ENCODE assay signal across 12 mouse cellular contexts in genomic region chr9:121333559-121333958, GRCm38 (mm10). TPM values are rescaled to one million over a fixed set of nuclear protein-coding genes. Genes with fewer than 3 reads are reported as not detected.
DNase-seq lines count a peak whose midpoint lies in the region; ATAC-seq lines count a peak whose summit lies in the region.
"Had no signal": no experiment of that assay in that cellular context is flagged by ENCODE, and none has a peak within 500 bp of the region (broad histone marks: within the 10 kb centered on the region; RNA-seq: fewer than 3 reads in every experiment).

No protein-coding gene starts in this region.

- no peak overlapping the region for H3K4me2 ChIP-seq in kidney, embryonic 15.5 days
- no peak overlapping the region for H3K4me2 ChIP-seq in kidney, embryonic 14.5 days (replicated peaks; ENCODE audit: low read depth, low read length)
- H3K4me2 ChIP-seq in forebrain, embryonic 11.5 days (ENCODE audit: low read depth, low read length, severe bottlenecking) = no peak overlapping the region
- H3K4me2 ChIP-seq in hindbrain, embryonic 13.5 days = no peak overlapping the region
- no peak overlapping the region for H3K4me2 ChIP-seq in neural tube, embryonic 13.5 days
- H3K4me2 ChIP-seq: limb, embryonic 15.5 days had no signal

- H3K9ac ChIP-seq in kidney, embryonic 15.5 days = no peak overlapping the region
- no peak overlapping the region for H3K9ac ChIP-seq in kidney, embryonic 14.5 days (ENCODE audit: low read depth, low read length)
- H3K9ac ChIP-seq in forebrain, embryonic 11.5 days (ENCODE audit: low read length) = peak overlapping the region; percentile 41
- H3K9ac ChIP-seq in hindbrain, embryonic 13.5 days = no peak overlapping the region
- no peak overlapping the region; the same call in 1 of the 2 replicates for H3K9ac ChIP-seq in neural tube, embryonic 13.5 days
- H3K9ac ChIP-seq: limb, embryonic 15.5 days had no signal

- no peaks in the 10 kb centered on the region for H3K9me3 ChIP-seq in kidney, embryonic 15.5 days (replicated peaks)
- H3K9me3 ChIP-seq in kidney, embryonic 14.5 days (ENCODE audit: control insufficient read depth, low read length) = no peaks in the 10 kb centered on the region
- no peaks in the 10 kb centered on the region for H3K9me3 ChIP-seq in forebrain, embryonic 11.5 days (ENCODE audit: control insufficient read depth, low read length)
- no peaks in the 10 kb centered on the region for H3K9me3 ChIP-seq in hindbrain, embryonic 13.5 days
- H3K9me3 ChIP-seq in neural tube, embryonic 13.5 days = no peaks in the 10 kb centered on the region
- H3K9me3 ChIP-seq: limb, embryonic 15.5 days had no signal

- H3K27ac ChIP-seq in kidney, embryonic 15.5 days = 0 out of 2 replicates have a peak overlapping the region, but pooled peaks have one; percentile 42
- no peak overlapping the region for H3K27ac ChIP-seq in kidney, embryonic 14.5 days (ENCODE audit: low read depth, low read length)
- peak overlapping the region; percentile 94 for H3K27ac ChIP-seq in forebrain, embryonic 11.5 days (ENCODE audit: low read depth, low read length)
- peak overlapping the region; percentile 89 for H3K27ac ChIP-seq in hindbrain, embryonic 13.5 days
- peak overlapping the region; percentile 90 for H3K27ac ChIP-seq in neural tube, embryonic 13.5 days (replicated peaks)
- H3K27ac ChIP-seq: limb, embryonic 15.5 days had no signal

- H3K4me1 ChIP-seq in kidney, embryonic 15.5 days = peaks cover 71% of the 10 kb centered on the region
- peaks cover 45% of the 10 kb centered on the region for H3K4me1 ChIP-seq in kidney, embryonic 14.5 days (ENCODE audit: control insufficient read depth, insufficient read depth, low read length)
- peaks cover 41% of the 10 kb centered on the region for H3K4me1 ChIP-seq in forebrain, embryonic 11.5 days (replicated peaks; ENCODE audit: control insufficient read depth, insufficient read depth, low read length)
- peaks cover 84% of the 10 kb centered on the region for H3K4me1 ChIP-seq in hindbrain, embryonic 13.5 days (replicated peaks)
- peaks cover 94% of the 10 kb centered on the region for H3K4me1 ChIP-seq in neural tube, embryonic 13.5 days (replicated peaks)

- no peak for DNase-seq in forebrain, embryonic 11.5 days (ENCODE audit: low spot score)
- DNase-seq in urinary bladder, postnatal 4 days (ENCODE audit: low spot score in 2 of 2) = no peak
- no peak for DNase-seq in urinary bladder, postnatal 25 days (ENCODE audit: low spot score)
- DNase-seq: cerebellum, postnatal 36 days; layer of hippocampus, adult 9-11 months; lung, postnatal 10 days had no signal

- ATAC-seq in kidney, embryonic 15.5 days (replicated peaks; ENCODE audit: low FRiP score) = no peak
- no peak for ATAC-seq in kidney, embryonic 14.5 days (ENCODE audit: low FRiP score, low TSS enrichment)
- no peak for ATAC-seq in forebrain, embryonic 11.5 days (replicated peaks; ENCODE audit: low FRiP score)
- no peak for ATAC-seq in hindbrain, embryonic 13.5 days (ENCODE audit: low FRiP score)
- ATAC-seq in neural tube, embryonic 13.5 days (ENCODE audit: low read depth) = no peak
- no peak for ATAC-seq in erythroblast, adult 5-6 weeks (replicated peaks; ENCODE audit: low FRiP score, poor library complexity, severe bottlenecking)

- no peaks in the 10 kb centered on the region for H3K27me3 ChIP-seq in kidney, embryonic 15.5 days
- H3K27me3 ChIP-seq in kidney, embryonic 14.5 days (ENCODE audit: control insufficient read depth, insufficient read depth, low read length) = no peaks in the 10 kb centered on the region
- H3K27me3 ChIP-seq in forebrain, embryonic 11.5 days (ENCODE audit: control insufficient read depth, insufficient read depth, low read length) = no peaks in the 10 kb centered on the region
- no peaks in the 10 kb centered on the region for H3K27me3 ChIP-seq in hindbrain, embryonic 13.5 days
- no peaks in the 10 kb centered on the region for H3K27me3 ChIP-seq in neural tube, embryonic 13.5 days
- H3K27me3 ChIP-seq: limb, embryonic 15.5 days had no signal

- H3K4me3 ChIP-seq in kidney, embryonic 15.5 days (replicated peaks) = no peak overlapping the region
- no peak overlapping the region for H3K4me3 ChIP-seq in kidney, embryonic 14.5 days (ENCODE audit: low read length)
- no peak overlapping the region for H3K4me3 ChIP-seq in forebrain, embryonic 11.5 days (ENCODE audit: low read depth, low read length)
- H3K4me3 ChIP-seq in hindbrain, embryonic 13.5 days = no peak overlapping the region
- H3K4me3 ChIP-seq in neural tube, embryonic 13.5 days = no peak overlapping the region
- H3K4me3 ChIP-seq: limb, embryonic 15.5 days had no signal

- peaks cover 1% of the 10 kb centered on the region for H3K36me3 ChIP-seq in kidney, embryonic 15.5 days
- no peaks in the 10 kb centered on the region for H3K36me3 ChIP-seq in kidney, embryonic 14.5 days (ENCODE audit: control insufficient read depth, insufficient read depth, low read length)
- H3K36me3 ChIP-seq in forebrain, embryonic 11.5 days (ENCODE audit: control insufficient read depth, insufficient read depth, low read length) = peaks cover under 1% of the 10 kb centered on the region; the same call in 1 of the 2 replicates
- H3K36me3 ChIP-seq in hindbrain, embryonic 13.5 days = 0 out of 2 replicates have a peak, but pooled peaks cover 2% of the 10 kb centered on the region
- peaks cover 2% of the 10 kb centered on the region; the same call in 1 of the 2 replicates for H3K36me3 ChIP-seq in neural tube, embryonic 13.5 days

- 86% methylated on average over 5 of the region's 5 CpGs for WGBS in kidney, embryonic 15.5 days
- 85% methylated on average over 5 of the region's 5 CpGs for WGBS in kidney, embryonic 14.5 days
- WGBS in forebrain, embryonic 11.5 days = 76% methylated on average over 5 of the region's 5 CpGs
- WGBS in hindbrain, embryonic 13.5 days = 74% methylated on average over 5 of the region's 5 CpGs
- WGBS in neural tube, embryonic 13.5 days = 77% methylated on average over 5 of the region's 5 CpGs

RNA-seq across cellular contexts. Expression of gene Trak1, which starts 36.3 kb away (rescaled TPM):
- 15.1 and 18.7 TPM in 2 replicates for polyA plus RNA-seq in kidney, embryonic 15.5 days (2015; fragmentation: Nextera tagmentation; extraction: Ambion mirVana)
- 10.8 and 15.4 TPM in 2 replicates for polyA plus RNA-seq in kidney, embryonic 14.5 days (2014; fragmentation: Nextera tagmentation; extraction: Ambion mirVana)
- polyA plus RNA-seq in forebrain, embryonic 11.5 days (2014; fragmentation: Nextera tagmentation; extraction: Ambion mirVana) = 33.5 and 36.4 TPM in 2 replicates
- 43.0 and 46.2 TPM in 2 replicates for polyA plus RNA-seq in hindbrain, embryonic 13.5 days (2015; fragmentation: Nextera tagmentation; extraction: Ambion mirVana)
- 43.4 and 44.3 TPM in 2 replicates for polyA plus RNA-seq in neural tube, embryonic 13.5 days (2015; fragmentation: Nextera tagmentation; extraction: Ambion mirVana)
- total RNA-seq in erythroblast, adult 5-6 weeks (2015; ENCODE audit: low replicate concordance) = 5.0 and 36.9 TPM in 2 replicates
- total RNA-seq in erythroblast, adult 5-6 weeks (2017; ENCODE audit: low replicate concordance) = 3.0 and 6.7 TPM in 2 replicates

RNA-seq across cellular contexts. Expression of gene Ulk4, which starts 56.6 kb away (rescaled TPM):
- polyA plus RNA-seq in kidney, embryonic 15.5 days (2015; fragmentation: Nextera tagmentation; extraction: Ambion mirVana) = 145 and 164 TPM in 2 replicates
- 124 and 166 TPM in 2 replicates for polyA plus RNA-seq in kidney, embryonic 14.5 days (2014; fragmentation: Nextera tagmentation; extraction: Ambion mirVana)
- polyA plus RNA-seq in forebrain, embryonic 11.5 days (2014; fragmentation: Nextera tagmentation; extraction: Ambion mirVana) = 144 and 163 TPM in 2 replicates
- polyA plus RNA-seq in hindbrain, embryonic 13.5 days (2015; fragmentation: Nextera tagmentation; extraction: Ambion mirVana) = 106 and 109 TPM in 2 replicates
- polyA plus RNA-seq in neural tube, embryonic 13.5 days (2015; fragmentation: Nextera tagmentation; extraction: Ambion mirVana) = 115 and 160 TPM in 2 replicates
- total RNA-seq in erythroblast, adult 5-6 weeks (2015; ENCODE audit: low replicate concordance) = not detected in 2 replicates
- total RNA-seq in erythroblast, adult 5-6 weeks (2017; ENCODE audit: low replicate concordance) = 0.34 and 3.9 TPM in 2 replicates
